In the genomic region with DNA sequence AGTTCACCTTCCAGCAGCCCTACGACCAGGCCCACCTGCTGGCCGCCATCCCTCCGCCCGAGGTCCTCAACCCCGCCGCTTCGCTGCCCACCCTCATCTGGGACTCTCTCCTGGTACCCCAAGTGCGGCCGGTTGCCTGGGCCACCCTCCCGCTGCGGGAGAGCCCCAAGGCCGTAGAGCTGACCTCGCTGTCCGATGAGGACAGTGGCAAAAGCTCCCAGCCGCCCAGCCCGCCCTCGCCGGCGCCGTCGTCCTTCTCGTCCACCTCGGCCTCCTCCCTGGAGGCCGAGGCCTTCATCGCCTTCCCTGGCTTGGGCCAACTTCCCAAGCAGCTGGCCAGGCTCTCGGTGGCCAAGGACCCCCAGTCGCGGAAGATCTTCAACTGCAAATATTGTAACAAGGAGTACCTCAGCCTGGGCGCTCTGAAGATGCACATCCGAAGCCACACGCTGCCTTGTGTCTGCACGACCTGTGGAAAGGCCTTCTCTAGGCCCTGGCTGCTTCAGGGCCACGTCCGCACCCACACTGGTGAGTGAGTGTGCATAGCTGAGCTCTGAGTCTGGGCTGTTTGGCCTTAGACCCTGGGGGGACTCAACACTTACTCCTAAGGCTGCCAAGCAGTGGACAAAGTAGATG, we compare ENCODE assay signal across 9 mouse cellular contexts. TPM values are rescaled to one million over a fixed set of nuclear protein-coding genes. Genes with fewer than 3 reads are reported as not detected.
DNase-seq lines count a peak whose midpoint lies in the region; ATAC-seq and TF ChIP-seq lines count a peak whose summit lies in the region.
"Had no signal": no experiment of that assay in that cellular context is flagged by ENCODE, and none has a peak within 500 bp of the region (broad histone marks: within the 10 kb centered on the region; RNA-seq: fewer than 3 reads in every experiment).

No protein-coding gene starts in this region.

- TF ChIP-seq CTCF in small intestine, adult 2 months (IDR thresholded peaks at IDR 0.05; ENCODE audit: extremely low read depth, insufficient read length, insufficient replicate concordance, low read depth, low read length), result no peak

- 35% methylated on average over 34 of the region's 34 CpGs for WGBS in forebrain, embryonic 15.5 days
- WGBS in limb, embryonic 13.5 days, result 12% methylated on average over 27 of the region's 34 CpGs
- WGBS in small intestine, adult 2 months, result 63% methylated on average over 34 of the region's 34 CpGs

- DNase-seq in heart, adult 18-20 months, result peak; percentile 31 to 40
- no peak for DNase-seq in heart, adult 8-10 months (ENCODE audit: low spot score)
- DNase-seq in ES-E14 (ENCODE audit: low read depth, low spot score), result no peak
- no peak for DNase-seq in left cerebral cortex, postnatal 4 days

- in situ Hi-C loops in ES-E14 (cut with MboI; ENCODE audit: low sequenced_read_pairs in 2 of 2, unreplicated experiment in 2 of 2), result loop anchor here in 1 of 2 experiments (10.0 kb wide), 2 partner anchors 136 to 356 kb away; no protein-coding TSS in a partner anchor

- H3K4me3 ChIP-seq in ES-E14 (ENCODE audit: insufficient read depth in 1 of 2, low read depth in 1 of 2, low read length in 2 of 2, poor library complexity in 1 of 2, severe bottlenecking in 1 of 2), result peak overlapping the region in 1 of 2 experiments; percentile 69; a peak in 3 of 4 replicates
- peak overlapping the region; percentile 45 for H3K4me3 ChIP-seq in forebrain, embryonic 15.5 days
- H3K4me3 ChIP-seq in limb, embryonic 13.5 days, result peak overlapping the region; percentile 76
- H3K4me3 ChIP-seq in small intestine, adult 2 months (ENCODE audit: low read depth, low read length), result peak overlapping the region; percentile 64

- H3K9ac ChIP-seq in ES-E14 (ENCODE audit: insufficient read depth, low read depth, low read length, poor library complexity, severe bottlenecking), result 0 out of 2 replicates have a peak overlapping the region, but pooled peaks have one; percentile 8
- no peak overlapping the region for H3K9ac ChIP-seq in forebrain, embryonic 15.5 days (replicated peaks)
- peak overlapping the region; percentile 81 for H3K9ac ChIP-seq in limb, embryonic 13.5 days

- ATAC-seq in forebrain, embryonic 15.5 days (replicated peaks), result no peak
- no peak for ATAC-seq in limb, embryonic 13.5 days (ENCODE audit: low FRiP score, low read depth)
- ATAC-seq in CD4-positive, CD25-positive, alpha-beta regulatory T cell, adult 4 months, result no peak

- H3K27me3 ChIP-seq in forebrain, embryonic 15.5 days, result peaks cover 42% of the 10 kb centered on the region
- peaks cover 19% of the 10 kb centered on the region for H3K27me3 ChIP-seq in limb, embryonic 13.5 days
- H3K27me3 ChIP-seq in small intestine, adult 2 months (ENCODE audit: control insufficient read depth, insufficient read depth, low read length), result no peaks in the 10 kb centered on the region

- TF ChIP-seq POLR2A in small intestine, adult 2 months (IDR thresholded peaks at IDR 0.05; ENCODE audit: low read depth, low read length), result no peak

- H3K4me2 ChIP-seq in forebrain, embryonic 15.5 days (replicated peaks), result peak overlapping the region; percentile 72
- peak overlapping the region; percentile 92 for H3K4me2 ChIP-seq in limb, embryonic 13.5 days (replicated peaks)

- no peak overlapping the region for H3K27ac ChIP-seq in ES-E14 (ENCODE audit: insufficient read depth, low read depth, low read length, poor library complexity, severe bottlenecking)
- H3K27ac ChIP-seq in forebrain, embryonic 15.5 days (replicated peaks), result no peak overlapping the region
- peak overlapping the region; percentile 96 for H3K27ac ChIP-seq in limb, embryonic 13.5 days
- peak overlapping the region; percentile 21 for H3K27ac ChIP-seq in small intestine, adult 2 months (ENCODE audit: insufficient read depth, low read depth, low read length)

- H3K36me3 ChIP-seq in ES-E14 (ENCODE audit: control insufficient read depth, insufficient read depth, low read length, poor library complexity, severe bottlenecking), result peaks cover 5% of the 10 kb centered on the region; the same call in 1 of the 2 replicates
- no peaks in the 10 kb centered on the region for H3K36me3 ChIP-seq in forebrain, embryonic 15.5 days
- peaks cover 30% of the 10 kb centered on the region for H3K36me3 ChIP-seq in limb, embryonic 13.5 days
- peaks cover 1% of the 10 kb centered on the region; the same call in 1 of the 2 replicates for H3K36me3 ChIP-seq in small intestine, adult 2 months (ENCODE audit: control insufficient read depth, insufficient read depth, low read length)
- H3K36me3 ChIP-seq: G1E had no signal

- intact Hi-C loops in left cerebral cortex, postnatal 4 days (cut with DNase I), result loop anchor here (5.0 kb wide), 2 partner anchors 69 to 139 kb away; no protein-coding TSS in a partner anchor

- H3K4me1 ChIP-seq in ES-E14 (ENCODE audit: control insufficient read depth in 2 of 2, insufficient read depth in 2 of 2, low read length in 2 of 2, poor library complexity in 1 of 2), result peaks cover 2 to 35% of the 10 kb centered on the region in 2 experiments; a peak in 2 of 4 replicates
- H3K4me1 ChIP-seq in forebrain, embryonic 15.5 days, result peaks cover 15% of the 10 kb centered on the region
- peaks cover 59% of the 10 kb centered on the region for H3K4me1 ChIP-seq in limb, embryonic 13.5 days
- H3K4me1 ChIP-seq in small intestine, adult 2 months (ENCODE audit: control insufficient read depth, insufficient read depth, insufficient read length, low read length), result peaks cover 14% of the 10 kb centered on the region

- no peaks in the 10 kb centered on the region for H3K9me3 ChIP-seq in ES-E14 (ENCODE audit: control insufficient read depth, insufficient read depth, low read depth, low read length)
- H3K9me3 ChIP-seq in forebrain, embryonic 15.5 days, result no peaks in the 10 kb centered on the region
- H3K9me3 ChIP-seq in limb, embryonic 13.5 days, result no peaks in the 10 kb centered on the region
- H3K9me3 ChIP-seq: G1E had no signal

TF ChIP-seq in ES-E14, 5 proteins besides CTCF, POLR2A, EP300 and RAD21:
- TF ChIP-seq ZNF384 (IDR thresholded peaks at IDR 0.05; ENCODE audit: low read depth, low read length) (no peak), CHD2 (IDR thresholded peaks at IDR 0.05; ENCODE audit: low read depth, low read length) (no peak)
TF ChIP-seq in ES-E14: peak in this region for 0.

RNA-seq across cellular contexts. Expression of a gene that starts 0.8 kb away (rescaled TPM):
- total RNA-seq in heart, adult 18-20 months (2021), result 1 to 10 TPM; 1.2 to 2.1 TPM
- total RNA-seq in heart, adult 8-10 months (2022), result 1 to 10 TPM; 1.2 to 2.2 (median 1.4) TPM
- 1.4 and 3.4 TPM in 2 replicates for total RNA-seq in ES-E14 (2012; rRNA removed)
- polyA plus RNA-seq in forebrain, embryonic 15.5 days (2015; fragmentation: Nextera tagmentation; extraction: Ambion mirVana), result 2.1 and 2.7 TPM in 2 replicates
- polyA plus RNA-seq in limb, embryonic 13.5 days (2015; fragmentation: Nextera tagmentation; extraction: Ambion mirVana), result 72.6 and 76.0 TPM in 2 replicates
- 12.1 and 13.2 TPM in 2 replicates for polyA plus RNA-seq in small intestine, adult 2 months (2012; rRNA removed)
- under 1 TPM in 1 of 2 experiments, not detected in 1; 0.27 TPM for polyA plus RNA-seq in CD4-positive, CD25-positive, alpha-beta regulatory T cell, adult 4 months (2017; shearing (Covaris generic))
- 1 to 10 TPM; 1.1 to 1.3 TPM for total RNA-seq in left cerebral cortex, postnatal 4 days (2021)
- total RNA-seq: G1E had no signal
- polyA plus RNA-seq: G1E had no signal

RNA-seq across cellular contexts. Expression of a gene that starts 46.1 kb away (rescaled TPM):
- 10 to 100 TPM; 13.1 to 16.4 TPM for total RNA-seq in heart, adult 18-20 months (2021)
- total RNA-seq in heart, adult 8-10 months (2022), result 10 to 100 TPM; 10.3 to 17.0 (median 15.9) TPM
- 10.0 and 11.0 TPM in 2 replicates for total RNA-seq in ES-E14 (2012; rRNA removed)
- polyA plus RNA-seq in forebrain, embryonic 15.5 days (2015; fragmentation: Nextera tagmentation; extraction: Ambion mirVana), result 32.1 and 32.6 TPM in 2 replicates
- polyA plus RNA-seq in limb, embryonic 13.5 days (2015; fragmentation: Nextera tagmentation; extraction: Ambion mirVana), result 13.4 and 14.5 TPM in 2 replicates
- polyA plus RNA-seq in small intestine, adult 2 months (2012; rRNA removed), result 25.4 and 54.9 TPM in 2 replicates
- polyA plus RNA-seq in CD4-positive, CD25-positive, alpha-beta regulatory T cell, adult 4 months (2017; shearing (Covaris generic)), result 10 to 100 TPM; 10.5 to 20.9 TPM
- total RNA-seq in left cerebral cortex, postnatal 4 days (2021), result 10 to 100 TPM; 53.5 to 58.1 TPM

RNA-seq across cellular contexts. Expression of a gene that starts 46.3 kb away (rescaled TPM):
- total RNA-seq in heart, adult 18-20 months (2021), result 10 to 100 TPM; 72.0 to 72.3 TPM
- 10 to 100 TPM; 66.2 to 82.2 (median 75.4) TPM for total RNA-seq in heart, adult 8-10 months (2022)
- total RNA-seq in ES-E14 (2012; rRNA removed), result 39.3 and 48.1 TPM in 2 replicates
- 132 TPM in 2 replicates for polyA plus RNA-seq in forebrain, embryonic 15.5 days (2015; fragmentation: Nextera tagmentation; extraction: Ambion mirVana)
- polyA plus RNA-seq in limb, embryonic 13.5 days (2015; fragmentation: Nextera tagmentation; extraction: Ambion mirVana), result 90.8 and 93.6 TPM in 2 replicates
- polyA plus RNA-seq in small intestine, adult 2 months (2012; rRNA removed), result 50.5 and 116 TPM in 2 replicates
- 100 to 1,000 TPM; 187 to 302 TPM for polyA plus RNA-seq in CD4-positive, CD25-positive, alpha-beta regulatory T cell, adult 4 months (2017; shearing (Covaris generic))
- 10 to 100 TPM; 36.6 to 40.0 TPM for total RNA-seq in left cerebral cortex, postnatal 4 days (2021)

Comparison
In these comparisons a context has a peak if more than half of its experiments do, and no peak if none do; other contexts are left out.
1. DNase-seq: peak in heart, adult 18-20 months (2 of 2); none in heart, adult 8-10 months (single experiment), ES-E14 (single experiment) and left cerebral cortex, postnatal 4 days (single experiment).
2. H3K27ac ChIP-seq: peak in limb, embryonic 13.5 days (single experiment) and small intestine, adult 2 months (single experiment); none in ES-E14 (single experiment) and forebrain, embryonic 15.5 days (single experiment).